Mouse (Mus musculus) NIH3T3 (cell line): Measurements from ENCODE around the gene Pald1.

ENCODE experiments used
- DNase-seq: peaks from one replicate; pipeline ENCODE4 v3.0.0-alpha.2; 2012; ENCODE audit warnings: low read depth

Pald1 gene

GRCm38 (mm10) chr10:61402480-61402879 lies 19.1 kb upstream of the Pald1 start:
- DNase-seq, result peak; percentile 50

GRCm38 (mm10) chr10:61400407-61400806 lies 17.1 kb upstream of the Pald1 start:
- no peak for DNase-seq

GRCm38 (mm10) chr10:61399156-61399734 lies 15.9 kb upstream of the Pald1 start:
- DNase-seq, result peak; percentile 94

GRCm38 (mm10) chr10:61398125-61398524 lies 14.8 kb upstream of the Pald1 start:
- no peak for DNase-seq

GRCm38 (mm10) chr10:61394476-61395136 lies 11.3 kb upstream of the Pald1 start:
- DNase-seq, result peak; percentile 83

GRCm38 (mm10) chr10:61392584-61392983 lies 9.3 kb upstream of the Pald1 start:
- no peak for DNase-seq

- DNase-seq, result no peak
These were observed 6.8 kb upstream of the Pald1 start for GRCm38 (mm10) chr10:61390148-61390547.

GRCm38 (mm10) chr10:61389020-61389419 lies 5.7 kb upstream of the Pald1 start:
- no peak for DNase-seq

- no peak for DNase-seq
These were observed 3.0 kb upstream of the Pald1 start for GRCm38 (mm10) chr10:61386284-61386683.

GRCm38 (mm10) chr10:61385174-61385573 lies 1.8 kb upstream of the Pald1 start:
- no peak for DNase-seq

GRCm38 (mm10) chr10:61383715-61384047 lies 351 bp upstream of the Pald1 start:
- no peak for DNase-seq

- DNase-seq, result peak; percentile 13
These were observed 1.0 kb downstream of the Pald1 start for GRCm38 (mm10) chr10:61382281-61382731.

GRCm38 (mm10) chr10:61381823-61382222 lies 1.5 kb downstream of the Pald1 start:
- DNase-seq, result no peak

- peak; percentile 42 for DNase-seq
These were observed 3.1 kb downstream of the Pald1 start for GRCm38 (mm10) chr10:61380186-61380585.

GRCm38 (mm10) chr10:61379340-61380040 lies 3.8 kb downstream of the Pald1 start:
- no peak for DNase-seq

- DNase-seq, result no peak
These were observed 4.6 kb downstream of the Pald1 start for GRCm38 (mm10) chr10:61378698-61379097.

- DNase-seq, result no peak
These were observed 5.3 kb downstream of the Pald1 start for GRCm38 (mm10) chr10:61378050-61378449.

GRCm38 (mm10) chr10:61374771-61375481 lies 8.4 kb downstream of the Pald1 start:
- DNase-seq, result no peak

GRCm38 (mm10) chr10:61374076-61374475 lies 9.3 kb downstream of the Pald1 start:
- DNase-seq, result no peak

GRCm38 (mm10) chr10:61372585-61372923 lies 10.8 kb downstream of the Pald1 start:
- no peak for DNase-seq

GRCm38 (mm10) chr10:61371884-61372584 lies 11.3 kb downstream of the Pald1 start:
- DNase-seq, result no peak
